Mouse (Mus musculus): ENCODE results near the gene Mmel1. TPM values are rescaled to one million over a fixed set of nuclear protein-coding genes. Genes with fewer than 3 reads are reported as not detected.

Gene Mmel1
- polyA plus RNA-seq, 1 experiment from 2014 or later: 0.80 TPM

DNA sequence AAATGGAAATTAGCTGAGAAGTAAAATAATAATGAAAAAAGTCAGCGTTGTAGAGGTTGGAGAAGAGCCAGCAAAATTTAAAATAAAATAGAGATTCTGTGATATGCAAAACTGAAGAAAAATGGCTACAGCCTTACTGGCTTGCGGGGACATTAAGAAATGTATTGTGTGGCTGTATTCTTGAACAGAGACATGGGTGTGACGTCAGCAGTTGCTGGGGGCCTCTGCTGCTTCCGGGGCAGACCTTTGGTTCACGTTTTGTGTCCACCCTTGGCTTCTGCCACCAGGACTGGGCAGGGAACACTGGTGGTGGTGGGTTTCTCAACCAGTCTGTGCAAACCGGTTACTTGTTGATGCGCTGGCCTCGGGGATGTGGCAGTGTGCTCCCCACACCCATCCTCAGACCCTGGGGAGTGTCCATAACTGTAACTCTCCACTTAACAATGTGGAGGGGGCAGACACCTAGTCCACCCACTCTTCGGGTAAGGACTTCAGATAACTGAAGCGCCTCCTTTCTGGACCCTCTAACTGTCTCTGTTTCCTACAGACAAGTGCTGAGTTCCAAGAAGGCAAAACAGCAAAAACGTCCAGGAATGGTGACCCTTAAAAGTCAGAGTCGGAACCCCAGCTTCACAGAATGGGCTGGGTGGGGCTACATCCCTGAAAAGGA lies 14.6 kb upstream of the Mmel1 start:
- TF ChIP-seq EP300 (IDR thresholded peaks at IDR 0.05; ENCODE audit: low read depth) (no peak), CTCF (IDR thresholded peaks at IDR 0.05; ENCODE audit: low read depth) (no peak)
- H3K4me1 ChIP-seq (ENCODE audit: insufficient read depth): no peaks in the 10 kb centered on the region
- DNase-seq: no peak
- no peak overlapping the region for H3K4me2 ChIP-seq (ENCODE audit: low read depth, low read length)
- H3K27ac ChIP-seq (ENCODE audit: low read depth): no peak overlapping the region
- H3K9me3 ChIP-seq (ENCODE audit: low read length): no peaks in the 10 kb centered on the region
- H3K4me3 ChIP-seq (ENCODE audit: low read depth, low read length): no peak overlapping the region
- peaks cover 44% of the 10 kb centered on the region for H3K27me3 ChIP-seq (ENCODE audit: insufficient read depth, low read length)
- 57% methylated on average over 12 of the region's 12 CpGs for WGBS (ENCODE audit: insufficient replicate concordance)
- no peaks in the 10 kb centered on the region for H3K36me3 ChIP-seq (replicated peaks; ENCODE audit: insufficient read depth, low read length)
- no peak overlapping the region for H3K9ac ChIP-seq (replicated peaks)
- ATAC-seq: no peak

DNA sequence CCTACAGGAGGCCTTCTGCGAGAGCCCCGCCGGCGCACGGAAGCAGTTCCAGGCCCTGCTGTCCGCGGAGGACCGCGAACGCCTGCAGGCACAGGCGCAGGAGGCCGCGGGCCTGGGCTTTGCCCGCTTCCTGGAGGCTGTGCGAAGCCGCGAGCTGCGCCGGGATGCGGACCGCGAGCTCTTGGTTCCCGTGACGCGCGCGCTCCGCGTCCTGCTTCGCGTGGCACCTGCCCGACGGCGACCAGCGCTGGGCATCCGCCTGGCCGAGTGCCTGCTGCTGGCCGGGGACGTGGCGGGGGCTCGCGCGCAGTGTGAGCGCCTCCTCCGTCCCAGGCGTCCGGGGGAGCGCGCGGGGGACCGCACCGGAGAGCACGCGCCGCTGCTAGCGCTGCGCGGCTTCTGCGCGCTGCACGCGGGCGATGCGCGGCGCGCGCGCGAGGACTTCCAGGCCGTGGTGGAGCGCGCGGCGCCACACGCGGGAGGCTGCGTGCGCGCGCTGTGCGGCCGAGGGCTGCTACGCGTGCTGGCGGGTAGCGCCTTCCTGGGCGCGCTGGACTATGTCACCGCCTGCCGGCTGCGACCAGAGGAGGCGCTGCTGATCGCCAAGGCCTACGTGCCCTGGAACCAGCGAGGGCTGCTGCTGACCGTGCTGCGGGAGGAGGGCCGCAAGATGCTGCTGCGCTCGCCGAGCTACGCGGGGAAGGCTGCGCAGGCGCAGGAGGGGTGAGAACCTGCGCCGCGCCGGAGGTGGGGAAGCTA lies 13.5 kb upstream of the Mmel1 start:
- Histone ChIP-seq H3K9me3 (ENCODE audit: low read length) (no peaks in the 10 kb centered on the region), H3K27ac (ENCODE audit: low read depth) (no peak overlapping the region), H3K27me3 (ENCODE audit: insufficient read depth, low read length) (peaks cover 44% of the 10 kb centered on the region), H3K4me1 (ENCODE audit: insufficient read depth) (no peaks in the 10 kb centered on the region), H3K4me2 (ENCODE audit: low read depth, low read length) (peak overlapping the region; percentile 65), H3K36me3 (replicated peaks; ENCODE audit: insufficient read depth, low read length) (no peaks in the 10 kb centered on the region), H3K4me3 (ENCODE audit: low read depth, low read length) (peak overlapping the region; percentile 38), H3K9ac (replicated peaks) (no peak overlapping the region)
- DNase-seq (peak; percentile 51), ATAC-seq (peak; percentile 41)
- TF ChIP-seq EP300 (IDR thresholded peaks at IDR 0.05; ENCODE audit: low read depth) (no peak), CTCF (IDR thresholded peaks at IDR 0.05; ENCODE audit: low read depth) (peak; percentile 47)
- under 1% methylated on average over 80 of the region's 110 CpGs for WGBS (ENCODE audit: insufficient replicate concordance)

DNA sequence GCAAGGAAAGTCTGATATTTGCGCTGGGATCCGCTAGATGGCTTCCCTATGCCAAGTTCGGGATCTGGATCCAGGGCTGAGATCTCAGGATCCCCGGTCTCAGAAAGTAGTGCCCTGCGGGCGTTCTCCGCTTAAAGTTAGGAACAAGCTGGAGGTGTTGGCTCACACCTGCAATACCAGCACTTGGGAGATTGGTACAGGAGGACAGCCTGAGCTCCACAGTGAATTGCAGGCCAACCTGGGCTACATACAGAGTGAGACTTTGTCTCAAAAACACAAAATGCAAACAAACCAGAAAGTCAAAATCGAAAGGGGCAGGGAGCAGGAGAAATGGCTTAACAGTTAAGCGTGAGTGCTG lies 12.9 kb upstream of the Mmel1 start:
- Histone ChIP-seq H3K4me2 (ENCODE audit: low read depth, low read length) (peak overlapping the region; percentile 65), H3K4me1 (ENCODE audit: insufficient read depth) (no peaks in the 10 kb centered on the region), H3K27me3 (ENCODE audit: insufficient read depth, low read length) (peaks cover 44% of the 10 kb centered on the region), H3K27ac (ENCODE audit: low read depth) (no peak overlapping the region), H3K9ac (replicated peaks) (no peak overlapping the region), H3K4me3 (ENCODE audit: low read depth, low read length) (peak overlapping the region; percentile 38), H3K36me3 (replicated peaks; ENCODE audit: insufficient read depth, low read length) (no peaks in the 10 kb centered on the region), H3K9me3 (ENCODE audit: low read length) (no peaks in the 10 kb centered on the region)
- 17% methylated on average over 9 of the region's 9 CpGs for WGBS (ENCODE audit: insufficient replicate concordance)
- no peak for DNase-seq
- no peak for ATAC-seq
- no peak for TF ChIP-seq CTCF (IDR thresholded peaks at IDR 0.05; ENCODE audit: low read depth)
- no peak for TF ChIP-seq EP300 (IDR thresholded peaks at IDR 0.05; ENCODE audit: low read depth)

DNA sequence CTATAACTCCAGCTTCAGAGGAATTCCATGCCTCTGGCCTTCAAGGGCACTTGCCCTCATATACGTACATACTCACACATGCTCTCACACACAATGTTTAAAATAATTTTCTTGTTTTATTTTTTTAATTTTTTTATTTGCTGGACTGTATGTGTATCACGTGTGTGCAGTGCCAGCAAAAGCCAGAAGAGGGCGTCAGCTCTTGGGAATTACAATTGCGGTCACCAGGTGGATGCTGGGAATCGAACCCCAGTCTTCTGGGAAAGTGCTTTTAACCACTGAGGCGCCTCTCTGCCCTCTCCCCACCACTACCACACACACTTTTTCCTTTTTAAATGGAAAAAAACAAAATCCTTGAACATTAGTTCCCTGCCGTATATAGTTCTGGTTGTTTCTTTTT lies 12.5 kb upstream of the Mmel1 start:
- Histone ChIP-seq H3K27me3 (ENCODE audit: insufficient read depth, low read length) (peaks cover 44% of the 10 kb centered on the region), H3K4me2 (ENCODE audit: low read depth, low read length) (no peak overlapping the region), H3K36me3 (replicated peaks; ENCODE audit: insufficient read depth, low read length) (no peaks in the 10 kb centered on the region), H3K4me3 (ENCODE audit: low read depth, low read length) (peak overlapping the region; percentile 38; the same call in 1 of the 2 replicates), H3K9me3 (ENCODE audit: low read length) (no peaks in the 10 kb centered on the region), H3K4me1 (ENCODE audit: insufficient read depth) (no peaks in the 10 kb centered on the region), H3K9ac (replicated peaks) (no peak overlapping the region), H3K27ac (ENCODE audit: low read depth) (no peak overlapping the region)
- ATAC-seq: no peak
- no peak for DNase-seq
- TF ChIP-seq EP300 (IDR thresholded peaks at IDR 0.05; ENCODE audit: low read depth) (no peak), CTCF (IDR thresholded peaks at IDR 0.05; ENCODE audit: low read depth) (0 out of 2 replicates have a peak, but pooled peaks have one; percentile 6)
- 75% methylated on average over 7 of the region's 7 CpGs for WGBS (ENCODE audit: insufficient replicate concordance)

DNA sequence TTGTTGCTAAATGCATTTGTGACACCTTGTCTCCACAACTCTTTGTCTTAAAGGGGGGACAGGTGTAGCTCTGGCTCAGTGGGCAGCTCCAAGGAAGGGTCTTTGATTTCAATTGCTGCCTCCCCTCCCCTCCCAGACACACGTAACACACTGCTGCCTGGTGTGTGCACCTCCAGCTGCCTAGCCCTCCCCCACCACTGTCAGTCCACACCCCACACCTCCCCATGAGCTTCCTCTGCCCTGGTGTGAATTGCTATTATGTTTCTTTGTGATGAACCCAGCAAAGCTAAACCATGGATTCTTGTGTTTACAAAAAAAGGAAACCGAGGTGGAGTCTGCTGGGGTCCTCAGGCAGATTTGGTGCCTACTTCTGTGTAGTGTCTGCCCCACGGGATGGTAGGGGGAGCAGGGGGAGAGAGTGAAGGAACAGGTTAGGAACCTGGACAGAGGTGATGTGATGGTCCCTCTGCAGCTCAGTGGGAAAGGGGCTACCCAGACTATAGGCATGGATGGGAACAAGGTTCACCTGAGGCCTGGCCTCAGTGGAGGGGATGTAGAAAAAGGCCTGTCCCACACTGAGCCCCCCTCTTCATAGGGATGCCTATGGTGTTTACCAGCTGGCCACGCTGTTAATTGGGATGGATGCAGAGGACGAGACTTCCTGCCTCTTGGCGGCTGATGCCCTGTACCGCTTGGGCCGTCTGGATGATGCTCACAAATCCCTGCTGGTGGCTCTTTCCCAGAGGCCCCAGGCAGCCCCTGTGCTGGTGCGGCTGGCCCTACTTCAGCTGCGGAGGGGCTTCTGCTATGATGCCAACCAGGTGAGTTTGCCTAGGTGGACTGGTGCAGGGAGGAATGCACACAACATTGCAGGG lies 11.8 kb upstream of the Mmel1 start:
- ATAC-seq (no peak), DNase-seq (no peak)
- Histone ChIP-seq H3K4me2 (ENCODE audit: low read depth, low read length) (no peak overlapping the region), H3K9ac (replicated peaks) (no peak overlapping the region), H3K27me3 (ENCODE audit: insufficient read depth, low read length) (peaks cover 44% of the 10 kb centered on the region), H3K4me1 (ENCODE audit: insufficient read depth) (no peaks in the 10 kb centered on the region), H3K4me3 (ENCODE audit: low read depth, low read length) (no peak overlapping the region), H3K36me3 (replicated peaks; ENCODE audit: insufficient read depth, low read length) (no peaks in the 10 kb centered on the region), H3K27ac (ENCODE audit: low read depth) (no peak overlapping the region), H3K9me3 (ENCODE audit: low read length) (no peaks in the 10 kb centered on the region)
- TF ChIP-seq CTCF (IDR thresholded peaks at IDR 0.05; ENCODE audit: low read depth) (no peak), EP300 (IDR thresholded peaks at IDR 0.05; ENCODE audit: low read depth) (no peak)
- 76% methylated on average over 10 of the region's 10 CpGs for WGBS (ENCODE audit: insufficient replicate concordance)

DNA sequence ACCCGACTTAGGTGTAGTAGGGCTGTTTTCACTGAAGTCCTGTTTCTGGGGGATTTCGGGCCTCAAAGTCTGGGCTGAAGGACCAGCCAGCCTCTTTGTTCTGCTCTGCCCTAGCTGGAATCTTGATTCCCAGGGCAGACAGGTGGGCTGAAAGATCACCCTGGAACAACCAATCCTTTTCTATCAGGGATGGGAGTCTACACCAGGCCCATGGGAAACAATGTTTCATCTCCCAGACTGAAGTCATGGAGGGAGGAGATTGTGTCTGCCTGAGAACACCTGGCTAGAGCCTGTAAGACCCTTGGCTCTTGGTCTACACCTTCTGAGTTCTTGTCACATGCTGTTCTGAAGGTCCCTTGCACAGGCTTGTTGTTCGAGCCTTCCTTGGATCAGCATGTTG lies 10.8 kb upstream of the Mmel1 start:
- no peak for ATAC-seq
- TF ChIP-seq EP300 (IDR thresholded peaks at IDR 0.05; ENCODE audit: low read depth) (no peak), CTCF (IDR thresholded peaks at IDR 0.05; ENCODE audit: low read depth) (no peak)
- Histone ChIP-seq H3K4me2 (ENCODE audit: low read depth, low read length) (no peak overlapping the region), H3K9me3 (ENCODE audit: low read length) (no peaks in the 10 kb centered on the region), H3K9ac (replicated peaks) (no peak overlapping the region), H3K4me1 (ENCODE audit: insufficient read depth) (no peaks in the 10 kb centered on the region), H3K27me3 (ENCODE audit: insufficient read depth, low read length) (peaks cover 44% of the 10 kb centered on the region), H3K36me3 (replicated peaks; ENCODE audit: insufficient read depth, low read length) (no peaks in the 10 kb centered on the region), H3K27ac (ENCODE audit: low read depth) (no peak overlapping the region), H3K4me3 (ENCODE audit: low read depth, low read length) (no peak overlapping the region)
- DNase-seq: no peak
- WGBS (ENCODE audit: insufficient replicate concordance): 48% methylated on average over 3 of the region's 3 CpGs
